In the genomic region with DNA sequence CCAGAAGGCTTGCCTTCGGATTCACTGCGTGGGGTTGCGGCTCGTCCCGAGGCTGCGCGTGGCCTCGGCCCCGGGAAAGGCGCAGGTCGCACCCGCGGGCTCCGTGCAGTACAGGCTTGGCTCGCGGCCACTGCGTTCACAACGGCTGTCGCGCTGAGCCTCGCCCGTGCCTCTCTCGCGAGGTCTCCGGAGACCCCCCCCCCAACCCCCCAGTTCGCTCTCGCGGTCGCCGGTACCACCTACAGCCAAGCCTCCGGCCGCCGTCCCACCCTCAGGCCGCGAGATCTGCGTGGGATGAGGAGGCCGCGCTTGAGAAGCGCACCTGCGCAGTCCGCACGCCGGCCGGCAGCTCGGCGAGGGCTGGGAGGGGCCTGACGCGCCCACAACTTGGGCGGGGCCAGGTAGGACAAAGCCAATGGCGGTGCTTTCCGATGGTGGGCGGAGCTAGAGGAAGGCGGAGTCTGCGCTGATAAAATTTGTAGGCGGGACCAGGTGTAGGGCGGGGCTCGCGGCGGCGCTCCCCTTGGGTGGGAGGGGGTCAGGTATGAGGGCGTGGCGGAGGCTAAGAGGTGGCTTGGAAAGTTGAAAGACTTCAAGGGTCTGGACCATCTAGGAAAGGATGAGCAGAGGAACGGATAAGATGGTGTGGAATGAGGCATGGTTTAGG, we compare ENCODE assay signal across 8 mouse cellular contexts. TPM values are rescaled to one million over a fixed set of nuclear protein-coding genes. Genes with fewer than 3 reads are reported as not detected.
DNase-seq lines count a peak whose midpoint lies in the region; ATAC-seq and TF ChIP-seq lines count a peak whose summit lies in the region.

No protein-coding gene starts in this region.

- peaks cover 5 to 8% of the 10 kb centered on the region in 2 experiments for H3K4me1 ChIP-seq in MEL (ENCODE audit: control insufficient read depth in 1 of 2, insufficient read depth in 2 of 2, low read length in 2 of 2)
- H3K4me1 ChIP-seq in cerebellum, adult 2 months (ENCODE audit: control insufficient read depth, insufficient read depth, low read length) = no peaks in the 10 kb centered on the region
- H3K4me1 ChIP-seq in hindbrain, embryonic 10.5 days (replicated peaks) = peaks cover 27% of the 10 kb centered on the region
- peaks cover 11% of the 10 kb centered on the region for H3K4me1 ChIP-seq in lung, postnatal 0 days (ENCODE audit: insufficient read depth, low read depth, low read length)

- DNase-seq in MEL (ENCODE audit: low read depth, low spot score) = peak; percentile 98
- DNase-seq in cerebellum, adult 2 months = peak; percentile 97
- DNase-seq in forelimb bud, embryonic 11.5 days (ENCODE audit: low read depth, low spot score) = peak; percentile 88
- peak; percentile 91 for DNase-seq in hindbrain, embryonic 10.5 days (ENCODE audit: low spot score)
- peak; percentile 93 for DNase-seq in layer of hippocampus, adult 9-11 months
- DNase-seq in lung, postnatal 0 days (ENCODE audit: low spot score) = peak; percentile 96
- DNase-seq in ovary, postnatal 14 days (ENCODE audit: low spot score) = peak; percentile 90
- peak; percentile 97 for DNase-seq in thymus, postnatal 14 days

- no peaks in the 10 kb centered on the region for H3K9me3 ChIP-seq in MEL (replicated peaks; ENCODE audit: insufficient read depth, low read length)
- H3K9me3 ChIP-seq in hindbrain, embryonic 10.5 days = no peaks in the 10 kb centered on the region
- H3K9me3 ChIP-seq in lung, postnatal 0 days (ENCODE audit: low read length) = no peaks in the 10 kb centered on the region

- H3K27me3 ChIP-seq in MEL (ENCODE audit: control insufficient read depth in 1 of 2, insufficient read depth in 2 of 2, low read length in 2 of 2) = no peaks in the 10 kb centered on the region
- no peaks in the 10 kb centered on the region for H3K27me3 ChIP-seq in cerebellum, adult 2 months (ENCODE audit: control insufficient read depth, insufficient read depth, low read length)
- no peaks in the 10 kb centered on the region for H3K27me3 ChIP-seq in hindbrain, embryonic 10.5 days (ENCODE audit: insufficient read depth, poor library complexity, severe bottlenecking)
- H3K27me3 ChIP-seq in lung, postnatal 0 days (replicated peaks; ENCODE audit: insufficient read depth, low read length) = no peaks in the 10 kb centered on the region

- peak; percentile 96 for ATAC-seq in lung, postnatal 0 days

- no peak; a peak in 1 of 4 replicates for TF ChIP-seq EP300 in MEL (IDR thresholded peaks at IDR 0.05; ENCODE audit: low read depth in 1 of 2, low read length in 2 of 2)
- TF ChIP-seq EP300 in lung, postnatal 0 days (IDR thresholded peaks at IDR 0.05) = no peak; the same call in 1 of the 2 replicates

- H3K36me3 ChIP-seq in MEL (ENCODE audit: control insufficient read depth in 1 of 2, insufficient read depth in 2 of 2, low read length in 2 of 2) = peaks cover 0 to 24% of the 10 kb centered on the region in 2 experiments; a peak in 2 of 4 replicates
- H3K36me3 ChIP-seq in hindbrain, embryonic 10.5 days = peaks cover 9% of the 10 kb centered on the region; the same call in 1 of the 2 replicates
- no peaks in the 10 kb centered on the region for H3K36me3 ChIP-seq in lung, postnatal 0 days (ENCODE audit: insufficient read depth, low read length)

- H3K4me3 ChIP-seq in MEL (ENCODE audit: control insufficient read depth in 1 of 2, insufficient read depth in 1 of 2, low read depth in 2 of 2, low read length in 2 of 2) = peak overlapping the region; percentile 72 to 82
- peak overlapping the region; percentile 72 for H3K4me3 ChIP-seq in cerebellum, adult 2 months (replicated peaks; ENCODE audit: insufficient read depth, low read depth, low read length)
- peak overlapping the region; percentile 66 for H3K4me3 ChIP-seq in hindbrain, embryonic 10.5 days
- H3K4me3 ChIP-seq in lung, postnatal 0 days (ENCODE audit: low read depth, low read length) = peak overlapping the region; percentile 75

- H3K9ac ChIP-seq in MEL (ENCODE audit: control insufficient read depth, low read depth, low read length, poor library complexity, severe bottlenecking) = peak overlapping the region; percentile 76
- H3K9ac ChIP-seq in lung, postnatal 0 days (replicated peaks; ENCODE audit: low read depth) = peak overlapping the region; percentile 60

- WGBS in cerebellum, adult 2 months = under 1% methylated on average over 63 of the region's 63 CpGs
- WGBS in hindbrain, embryonic 10.5 days = under 1% methylated on average over 63 of the region's 63 CpGs
- WGBS in lung, postnatal 0 days = under 1% methylated on average over 55 of the region's 63 CpGs

- peak overlapping the region; percentile 17 for H3K27ac ChIP-seq in MEL (ENCODE audit: control insufficient read depth, low read depth, low read length)
- peak overlapping the region; percentile 45 for H3K27ac ChIP-seq in cerebellum, adult 2 months (ENCODE audit: insufficient read depth, low read length)
- H3K27ac ChIP-seq in hindbrain, embryonic 10.5 days = peak overlapping the region; percentile 84
- peak overlapping the region; percentile 68 for H3K27ac ChIP-seq in lung, postnatal 0 days (ENCODE audit: low read length)

- TF ChIP-seq POLR2A in MEL (IDR thresholded peaks at IDR 0.05; ENCODE audit: control insufficient read depth in 1 of 2, insufficient read depth in 1 of 2, low read depth in 1 of 2, low read length in 2 of 2, poor library complexity in 1 of 2) = peak; percentile 73 to 77
- peak; percentile 92 for TF ChIP-seq POLR2A in cerebellum, adult 2 months (IDR thresholded peaks at IDR 0.05; ENCODE audit: borderline replicate concordance, insufficient read depth, low read length)

- H3K4me2 ChIP-seq in lung, postnatal 0 days (replicated peaks; ENCODE audit: low read depth, low read length) = peak overlapping the region; percentile 97

- TF ChIP-seq RAD21 in MEL (IDR thresholded peaks at IDR 0.05; ENCODE audit: low read depth, low read length) = no peak

- peaks cover 22% of the 10 kb centered on the region for H3K79me2 ChIP-seq in MEL (ENCODE audit: control insufficient read depth, insufficient read depth, low read length, poor library complexity)

- no peak for TF ChIP-seq CTCF in MEL (IDR thresholded peaks at IDR 0.05 in 2 of 3, conservative IDR thresholded peaks at IDR 0.05 in 1 of 3; ENCODE audit: control insufficient read depth in 1 of 3, insufficient read depth in 1 of 3, low read depth in 2 of 3, low read length in 3 of 3, poor library complexity in 1 of 3, severe bottlenecking in 1 of 3)
- no peak for TF ChIP-seq CTCF in cerebellum, adult 2 months (IDR thresholded peaks at IDR 0.05; ENCODE audit: borderline replicate concordance, insufficient read depth, low read depth, low read length)
- no peak for TF ChIP-seq CTCF in lung, postnatal 0 days (IDR thresholded peaks at IDR 0.05)

TF ChIP-seq in MEL, 35 proteins besides CTCF, POLR2A, EP300 and RAD21:
- TF ChIP-seq ZC3H11A (IDR thresholded peaks at IDR 0.05; ENCODE audit: low read depth, low read length) = no peak
- TF ChIP-seq MYB (IDR thresholded peaks at IDR 0.05; ENCODE audit: low read depth, low read length) = no peak
- TF ChIP-seq MXI1 (IDR thresholded peaks at IDR 0.05; ENCODE audit: low read depth, low read length) = peak; percentile 14; the same call in 1 of the 2 replicates
- peak; percentile 77; the same call in 1 of the 2 replicates for TF ChIP-seq POLR2AphosphoS2 (IDR thresholded peaks at IDR 0.05; ENCODE audit: low read length)
- peak; percentile 72 for TF ChIP-seq HCFC1 (IDR thresholded peaks at IDR 0.05; ENCODE audit: low read depth, low read length)
- no peak for TF ChIP-seq TAL1 (IDR thresholded peaks at IDR 0.05; ENCODE audit: low read length)
- TF ChIP-seq SIN3A (IDR thresholded peaks at IDR 0.05; ENCODE audit: low read length) = peak; percentile 70
- peak; percentile 78 for TF ChIP-seq NRF1 (IDR thresholded peaks at IDR 0.05; ENCODE audit: insufficient read depth, low read depth, low read length, poor library complexity, severe bottlenecking)
- peak; percentile 36; the same call in 1 of the 2 replicates for TF ChIP-seq TCF12 (IDR thresholded peaks at IDR 0.05; ENCODE audit: low read depth, low read length)
- TF ChIP-seq MAX (IDR thresholded peaks at IDR 0.05; ENCODE audit: low read length) = 0 out of 2 replicates have a peak, but pooled peaks have one; percentile 9
- TF ChIP-seq ZKSCAN1 (IDR thresholded peaks at IDR 0.05; ENCODE audit: low read depth, low read length) = no peak
- no peak; the same call in none of the 2 replicates for TF ChIP-seq MAZ (IDR thresholded peaks at IDR 0.05; ENCODE audit: low read depth, low read length)
- peak; percentile 78 for TF ChIP-seq ZMIZ1 (IDR thresholded peaks at IDR 0.05; ENCODE audit: low read depth, low read length)
- TF ChIP-seq ELF1 (IDR thresholded peaks at IDR 0.05; ENCODE audit: low read depth, low read length) = no peak
- peak; percentile 73 for TF ChIP-seq NELFE (IDR thresholded peaks at IDR 0.05; ENCODE audit: low read depth, low read length)
- TF ChIP-seq GATA1 (IDR thresholded peaks at IDR 0.05; ENCODE audit: low read depth, low read length) = peak; percentile 57; the same call in 1 of the 2 replicates
- peak; percentile 82 for TF ChIP-seq CHD2 (IDR thresholded peaks at IDR 0.05; ENCODE audit: low read length)
- TF ChIP-seq ZNF384 (IDR thresholded peaks at IDR 0.05; ENCODE audit: low read depth, low read length) = no peak
- no peak for TF ChIP-seq BHLHE40 (IDR thresholded peaks at IDR 0.05; ENCODE audit: borderline replicate concordance, low read depth, low read length)
- TF ChIP-seq TBP (IDR thresholded peaks at IDR 0.05; ENCODE audit: low read depth, low read length) = 0 out of 2 replicates have a peak, but pooled peaks have one; percentile 8

RNA-seq across cellular contexts. Expression of a gene that starts 6.1 kb away (rescaled TPM):
- 4.7 and 5.2 TPM in 2 replicates for total RNA-seq in MEL (2012; rRNA removed)
- polyA plus RNA-seq in MEL (2012; ENCODE audit: insufficient read depth in 1 of 2, insufficient read length in 2 of 2, low read depth in 1 of 2, low replicate concordance in 2 of 2, missing spikeins in 1 of 2) = 1 to 10 TPM in 1 of 2 experiments, not detected in 1; 6.4 TPM
- 34.0 and 39.5 TPM in 2 replicates for polyA plus RNA-seq in cerebellum, adult 2 months (2012; rRNA removed)
- 4.6 and 6.1 TPM in 2 replicates for polyA plus RNA-seq in hindbrain, embryonic 10.5 days (2016; fragmentation: Nextera tagmentation; extraction: Ambion mirVana)
- polyA plus RNA-seq in lung, postnatal 0 days (2015; fragmentation: Nextera tagmentation; extraction: Ambion mirVana) = 3.4 and 3.6 TPM in 2 replicates

RNA-seq across cellular contexts. Expression of a gene that starts 13.1 kb away (rescaled TPM):
- total RNA-seq in MEL (2012; rRNA removed) = not detected in 2 replicates
- not detected for polyA plus RNA-seq in MEL (2012; ENCODE audit: insufficient read depth in 1 of 2, insufficient read length in 2 of 2, low read depth in 1 of 2, low replicate concordance in 2 of 2, missing spikeins in 1 of 2)
- polyA plus RNA-seq in cerebellum, adult 2 months (2012; rRNA removed) = 0.40 and 0.65 TPM in 2 replicates
- polyA plus RNA-seq in hindbrain, embryonic 10.5 days (2016; fragmentation: Nextera tagmentation; extraction: Ambion mirVana) = not detected in 2 replicates
- polyA plus RNA-seq in lung, postnatal 0 days (2015; fragmentation: Nextera tagmentation; extraction: Ambion mirVana) = 0.25 and 0.27 TPM in 2 replicates

Comparison
In these comparisons a context has a peak if more than half of its experiments do, and no peak if none do; other contexts are left out.
1. Peak in every context shown above with its lines: DNase-seq, ATAC-seq, H3K4me3 ChIP-seq and H3K27ac ChIP-seq.
2. H3K27ac ChIP-seq: peak in every context shown above with its lines; median percentile 84 in hindbrain, embryonic 10.5 days; 68 in lung, postnatal 0 days; 45 in cerebellum, adult 2 months; 17 in MEL.